In genomic region chr8:72676844-72677243, GRCm38 (mm10) we compare ENCODE assay signal across 3 mouse cellular contexts. TPM values are rescaled to one million over a fixed set of nuclear protein-coding genes. Genes with fewer than 3 reads are reported as not detected.
"Had no signal": no experiment of that assay in that cellular context is flagged by ENCODE, and none has a peak within 500 bp of the region (broad histone marks: within the 10 kb centered on the region; RNA-seq: fewer than 3 reads in every experiment).

No protein-coding gene starts in this region.

RNA-seq across cellular contexts. Expression of gene Nwd1, which starts 30.3 kb away (rescaled TPM):
- polyA plus RNA-seq: hindbrain, embryonic 10.5 days; kidney, embryonic 14.5 days; kidney, postnatal 0 days had no signal
